Mouse (Mus musculus): Measurements from ENCODE around the gene Dbnl.

DNA sequence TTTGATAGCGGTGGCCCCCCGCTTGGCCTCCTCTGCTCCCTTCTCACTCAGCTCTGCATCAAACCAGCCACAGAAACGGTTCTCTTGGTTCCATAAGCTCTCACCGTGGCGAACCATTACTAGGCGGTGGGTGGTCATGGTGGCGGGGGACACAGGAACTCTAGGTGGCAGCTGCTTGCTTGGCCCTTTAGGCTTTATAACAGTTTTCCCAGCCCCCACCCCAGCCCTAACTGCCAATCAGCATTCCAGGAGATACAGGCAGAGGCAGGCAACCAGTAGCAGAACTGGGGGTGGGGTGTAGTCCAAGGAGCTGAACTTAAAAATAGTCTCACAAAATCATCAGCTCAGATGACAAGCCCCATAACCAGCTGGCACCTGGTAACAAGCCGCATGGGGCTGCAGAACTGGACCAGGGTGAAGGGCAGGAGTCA lies 15.3 kb downstream of the Dbnl start, which contains the start of gene Pgam2:
- TF ChIP-seq CTCF (IDR thresholded peaks at IDR 0.05; ENCODE audit: low read depth) (no peak), EP300 (IDR thresholded peaks at IDR 0.05; ENCODE audit: low read depth) (no peak)
